Mouse (Mus musculus): ENCODE data around the gene Golph3l. TPM values are rescaled to one million over a fixed set of nuclear protein-coding genes. Genes with fewer than 3 reads are reported as not detected.

The Golph3l gene
- total and polyA plus RNA-seq, 2 experiments: 2.5 to 5.2 TPM

DNA sequence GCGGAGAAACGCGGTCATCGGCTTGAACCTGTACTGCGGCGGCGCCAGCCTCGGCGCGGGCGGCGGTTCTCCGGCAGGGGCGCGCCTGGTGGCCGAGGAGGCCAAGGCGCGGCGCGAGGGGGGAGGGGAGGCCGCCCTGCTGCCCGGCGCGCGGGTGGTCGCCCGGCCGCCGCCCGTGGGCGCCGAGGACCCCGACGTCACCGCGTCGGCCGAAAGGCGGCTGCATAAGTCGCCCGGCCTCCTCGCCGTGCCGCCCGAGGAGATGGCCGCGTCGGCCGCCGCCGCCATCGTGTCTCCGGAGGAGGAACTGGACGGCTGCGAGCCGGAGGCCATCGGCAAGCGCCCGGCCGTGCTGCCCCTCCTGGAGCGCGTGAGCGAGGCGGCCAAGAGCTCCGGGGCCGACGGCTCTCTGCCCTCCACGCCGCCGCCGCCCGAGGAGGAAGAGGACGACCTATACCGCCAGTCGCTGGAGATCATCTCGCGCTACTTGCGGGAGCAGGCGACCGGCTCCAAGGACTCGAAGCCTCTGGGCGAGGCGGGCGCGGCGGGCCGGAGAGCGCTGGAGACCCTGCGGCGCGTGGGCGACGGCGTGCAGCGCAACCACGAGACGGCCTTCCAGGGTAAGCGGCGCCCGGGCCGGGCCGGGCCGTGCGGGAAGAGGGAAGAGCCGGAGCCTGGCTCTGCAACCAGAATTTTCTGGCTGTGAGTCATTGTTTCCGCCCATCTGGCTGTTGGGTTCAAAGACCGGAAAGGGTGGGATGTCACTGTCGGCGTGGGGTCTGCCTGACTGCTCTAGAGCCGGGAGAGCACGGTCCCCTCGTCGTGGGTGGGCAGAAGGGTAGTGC lies 70.4 kb downstream of the Golph3l start:
- peak overlapping the region; percentile 98 for H3K27ac ChIP-seq (replicated peaks; ENCODE audit: insufficient read depth, low read depth, low read length)
- H3K4me3 ChIP-seq (ENCODE audit: insufficient read depth, low read depth, low read length): peak overlapping the region; percentile 100
- no peak for TF ChIP-seq CTCF (IDR thresholded peaks at IDR 0.05; ENCODE audit: low read depth, low read length)
- TF ChIP-seq POLR2A (IDR thresholded peaks at IDR 0.05; ENCODE audit: extremely low read depth, insufficient read depth, low read length): no peak
- H3K36me3 ChIP-seq (ENCODE audit: control insufficient read depth, insufficient read depth, low read length): peaks cover 32% of the 10 kb centered on the region
- H3K79me2 ChIP-seq (ENCODE audit: control insufficient read depth, insufficient read depth, low read length): peaks cover 26% of the 10 kb centered on the region
- WGBS: under 1% methylated on average over 95 of the region's 113 CpGs
- H3K4me1 ChIP-seq (ENCODE audit: control insufficient read depth, insufficient read depth, low read length): peaks cover 27% of the 10 kb centered on the region
- peak; percentile 58 for DNase-seq (ENCODE audit: extremely low read depth, low read depth, low spot score)
- H3K9ac ChIP-seq (ENCODE audit: low read depth, low read length): peak overlapping the region; percentile 93
- no peaks in the 10 kb centered on the region for H3K27me3 ChIP-seq (ENCODE audit: control insufficient read depth, insufficient read depth, low read length)

DNA sequence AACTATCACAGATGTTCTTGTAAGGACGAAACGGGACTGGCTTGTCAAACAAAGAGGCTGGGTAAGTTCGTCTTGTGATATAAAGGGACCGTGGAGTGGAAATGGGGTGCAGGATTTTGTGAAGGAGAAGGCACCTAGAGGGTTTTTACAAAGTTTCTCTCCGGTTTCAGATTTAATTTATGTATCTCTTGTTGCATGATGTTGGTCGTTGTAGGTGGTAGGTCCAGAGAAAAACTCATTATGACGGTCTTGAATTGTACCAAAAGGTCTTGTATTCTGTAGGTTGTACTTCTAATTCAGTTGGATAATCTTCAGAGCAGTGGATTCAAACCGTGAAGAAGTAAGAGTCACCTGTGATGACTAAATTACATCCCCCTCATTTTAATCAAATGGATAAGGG lies 71.2 kb downstream of the Golph3l start:
- no peak for TF ChIP-seq CTCF (IDR thresholded peaks at IDR 0.05; ENCODE audit: low read depth, low read length)
- TF ChIP-seq POLR2A (IDR thresholded peaks at IDR 0.05; ENCODE audit: extremely low read depth, insufficient read depth, low read length): no peak
- Histone ChIP-seq H3K9ac (ENCODE audit: low read depth, low read length) (peak overlapping the region; percentile 93), H3K4me1 (ENCODE audit: control insufficient read depth, insufficient read depth, low read length) (peaks cover 36% of the 10 kb centered on the region), H3K79me2 (ENCODE audit: control insufficient read depth, insufficient read depth, low read length) (peaks cover 26% of the 10 kb centered on the region), H3K27me3 (ENCODE audit: control insufficient read depth, insufficient read depth, low read length) (no peaks in the 10 kb centered on the region), H3K27ac (replicated peaks; ENCODE audit: insufficient read depth, low read depth, low read length) (peak overlapping the region; percentile 98), H3K4me3 (ENCODE audit: insufficient read depth, low read depth, low read length) (peak overlapping the region; percentile 100), H3K36me3 (ENCODE audit: control insufficient read depth, insufficient read depth, low read length) (peaks cover 39% of the 10 kb centered on the region)
- WGBS: under 1% methylated on average over 8 of the region's 8 CpGs
- DNase-seq (ENCODE audit: extremely low read depth, low read depth, low spot score): no peak

DNA sequence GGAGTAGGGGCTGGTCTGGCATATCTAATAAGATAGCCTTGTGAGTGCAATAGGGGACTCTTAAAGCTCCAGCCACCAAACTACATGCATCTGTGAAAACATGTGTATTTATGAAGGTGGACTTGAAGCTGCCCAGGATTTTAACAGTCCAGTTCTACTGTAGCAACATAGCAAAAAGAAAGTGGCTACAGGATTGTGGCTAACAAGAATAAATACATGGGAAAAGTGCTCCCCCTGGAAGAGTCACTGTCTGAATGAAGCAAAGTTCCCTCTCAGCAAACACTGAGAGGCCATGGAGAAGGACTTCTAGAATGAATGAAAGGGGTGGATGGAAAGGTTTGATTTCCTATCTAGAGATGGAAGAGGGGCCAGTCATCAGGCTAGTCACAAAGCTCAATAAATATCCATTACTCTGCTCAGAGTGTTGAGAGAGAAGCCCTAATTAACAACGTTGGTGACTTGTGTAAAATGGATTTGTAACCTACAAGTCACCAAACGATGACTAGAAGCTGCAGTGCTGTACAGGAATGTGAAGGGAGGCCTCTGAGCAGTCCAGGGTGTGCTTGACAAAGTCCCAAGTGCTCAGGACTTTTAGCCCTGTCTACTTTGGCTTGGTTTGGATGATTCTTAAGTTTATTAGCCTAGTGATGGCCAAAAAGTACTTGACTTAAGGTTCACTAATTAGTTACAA lies 72.2 kb downstream of the Golph3l start:
- 1% methylated on average over 2 of the region's 2 CpGs for WGBS
- Histone ChIP-seq H3K4me1 (ENCODE audit: control insufficient read depth, insufficient read depth, low read length) (peaks cover 42% of the 10 kb centered on the region), H3K9ac (ENCODE audit: low read depth, low read length) (peak overlapping the region; percentile 61), H3K4me3 (ENCODE audit: insufficient read depth, low read depth, low read length) (peak overlapping the region; percentile 100), H3K79me2 (ENCODE audit: control insufficient read depth, insufficient read depth, low read length) (peaks cover 26% of the 10 kb centered on the region), H3K27ac (replicated peaks; ENCODE audit: insufficient read depth, low read depth, low read length) (peak overlapping the region; percentile 59), H3K27me3 (ENCODE audit: control insufficient read depth, insufficient read depth, low read length) (no peaks in the 10 kb centered on the region), H3K36me3 (ENCODE audit: control insufficient read depth, insufficient read depth, low read length) (peaks cover 42% of the 10 kb centered on the region)
- TF ChIP-seq CTCF (IDR thresholded peaks at IDR 0.05; ENCODE audit: low read depth, low read length): no peak
- TF ChIP-seq POLR2A (IDR thresholded peaks at IDR 0.05; ENCODE audit: extremely low read depth, insufficient read depth, low read length): no peak
- peak; percentile 67 for DNase-seq (ENCODE audit: extremely low read depth, low read depth, low spot score)

DNA sequence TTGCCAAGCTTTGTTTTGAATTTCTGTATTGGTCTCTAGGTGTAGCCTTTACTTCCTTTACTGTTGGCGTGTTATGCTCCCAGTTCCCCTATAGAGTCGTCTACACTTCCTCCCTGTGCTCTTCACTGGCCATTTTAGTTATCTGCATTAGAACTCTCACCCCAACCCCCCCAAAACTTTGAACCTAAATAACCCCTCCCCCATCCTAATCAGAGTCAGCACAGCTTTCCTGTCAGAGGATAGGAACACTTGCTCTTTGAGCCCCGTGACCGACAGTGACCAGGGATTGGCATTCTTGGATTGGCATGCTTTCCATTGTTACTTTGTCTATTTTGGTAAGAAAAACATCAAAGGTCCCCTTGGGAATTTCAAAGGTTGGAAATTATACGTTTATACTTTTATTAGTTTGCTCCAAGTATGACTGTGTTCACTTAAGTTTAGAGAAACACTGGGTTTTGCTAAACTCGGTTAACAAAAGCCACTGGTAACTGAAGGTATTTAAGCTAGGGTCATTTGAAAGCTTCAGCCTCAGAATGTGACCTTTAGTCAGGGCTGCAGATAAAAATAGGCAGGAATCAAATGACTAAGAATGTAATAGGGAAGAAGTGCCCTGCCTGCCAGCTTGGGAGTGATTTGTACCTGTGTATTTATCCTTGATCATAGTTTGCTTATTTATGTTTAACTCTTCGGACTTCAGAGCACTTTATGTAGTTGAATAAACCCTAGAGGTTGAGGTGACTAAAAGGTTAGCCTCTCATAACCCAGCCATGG lies 73.4 kb downstream of the Golph3l start:
- Histone ChIP-seq H3K79me2 (ENCODE audit: control insufficient read depth, insufficient read depth, low read length) (peaks cover 26% of the 10 kb centered on the region), H3K9ac (ENCODE audit: low read depth, low read length) (peak overlapping the region; percentile 75), H3K27ac (replicated peaks; ENCODE audit: insufficient read depth, low read depth, low read length) (peak overlapping the region; percentile 100), H3K4me3 (ENCODE audit: insufficient read depth, low read depth, low read length) (peak overlapping the region; percentile 31; the same call in 1 of the 2 replicates), H3K36me3 (ENCODE audit: control insufficient read depth, insufficient read depth, low read length) (peaks cover 42% of the 10 kb centered on the region), H3K27me3 (ENCODE audit: control insufficient read depth, insufficient read depth, low read length) (no peaks in the 10 kb centered on the region), H3K4me1 (ENCODE audit: control insufficient read depth, insufficient read depth, low read length) (peaks cover 49% of the 10 kb centered on the region)
- peak; percentile 94 for DNase-seq (ENCODE audit: extremely low read depth, low read depth, low spot score)
- WGBS: 2% methylated on average over 7 of the region's 7 CpGs
- TF ChIP-seq CTCF (IDR thresholded peaks at IDR 0.05; ENCODE audit: low read depth, low read length): no peak
- no peak for TF ChIP-seq POLR2A (IDR thresholded peaks at IDR 0.05; ENCODE audit: extremely low read depth, insufficient read depth, low read length)

DNA sequence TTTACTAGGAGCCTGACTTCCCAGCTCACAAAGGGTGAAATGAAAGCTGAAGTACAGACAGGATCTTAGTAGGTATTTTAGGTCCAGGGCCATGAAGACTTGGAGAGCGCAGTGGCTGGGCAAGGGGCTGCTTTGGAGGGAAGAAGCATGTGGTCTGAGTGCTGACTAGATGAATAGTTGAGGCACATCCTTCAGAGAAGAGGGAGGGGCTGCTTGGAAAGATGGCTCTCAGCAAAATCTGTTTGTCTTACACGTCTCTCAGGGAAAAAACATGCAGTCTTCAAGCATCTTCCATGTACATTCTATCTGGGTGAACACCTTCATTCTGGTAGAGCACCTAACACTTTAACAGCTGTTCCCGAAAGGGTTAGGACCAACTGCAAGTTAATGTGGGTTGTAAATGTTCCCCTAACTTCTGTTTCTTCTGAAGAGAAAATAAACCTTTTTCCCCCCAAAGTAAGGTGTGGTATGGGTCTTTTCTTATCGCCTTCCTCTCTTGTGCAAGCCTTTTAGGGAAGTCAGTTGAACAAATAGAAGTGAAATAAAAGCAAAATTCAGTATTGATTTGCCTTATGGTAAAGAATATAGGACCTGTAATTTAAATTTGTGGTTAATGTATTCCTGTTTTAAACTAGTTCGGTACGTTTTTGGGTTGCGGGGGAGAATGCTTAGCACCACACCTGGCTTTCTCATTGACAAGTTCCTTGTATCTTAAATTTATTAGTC lies 74.2 kb downstream of the Golph3l start:
- Histone ChIP-seq H3K27ac (replicated peaks; ENCODE audit: insufficient read depth, low read depth, low read length) (peak overlapping the region; percentile 100), H3K9ac (ENCODE audit: low read depth, low read length) (peak overlapping the region; percentile 75), H3K4me1 (ENCODE audit: control insufficient read depth, insufficient read depth, low read length) (peaks cover 51% of the 10 kb centered on the region), H3K79me2 (ENCODE audit: control insufficient read depth, insufficient read depth, low read length) (peaks cover 26% of the 10 kb centered on the region), H3K4me3 (ENCODE audit: insufficient read depth, low read depth, low read length) (no peak overlapping the region; the same call in 1 of the 2 replicates), H3K27me3 (ENCODE audit: control insufficient read depth, insufficient read depth, low read length) (no peaks in the 10 kb centered on the region), H3K36me3 (ENCODE audit: control insufficient read depth, insufficient read depth, low read length) (peaks cover 42% of the 10 kb centered on the region)
- TF ChIP-seq POLR2A (IDR thresholded peaks at IDR 0.05; ENCODE audit: extremely low read depth, insufficient read depth, low read length) (no peak), CTCF (IDR thresholded peaks at IDR 0.05; ENCODE audit: low read depth, low read length) (no peak)
- DNase-seq (ENCODE audit: extremely low read depth, low read depth, low spot score): no peak
- whole genome bisulfite sequencing: 51% methylated on average over 7 of the region's 7 CpGs

All from liver, adult 2 months (tissue).